Comparison of ENCODE assay signal across 9 mouse cellular contexts in the genomic region with DNA sequence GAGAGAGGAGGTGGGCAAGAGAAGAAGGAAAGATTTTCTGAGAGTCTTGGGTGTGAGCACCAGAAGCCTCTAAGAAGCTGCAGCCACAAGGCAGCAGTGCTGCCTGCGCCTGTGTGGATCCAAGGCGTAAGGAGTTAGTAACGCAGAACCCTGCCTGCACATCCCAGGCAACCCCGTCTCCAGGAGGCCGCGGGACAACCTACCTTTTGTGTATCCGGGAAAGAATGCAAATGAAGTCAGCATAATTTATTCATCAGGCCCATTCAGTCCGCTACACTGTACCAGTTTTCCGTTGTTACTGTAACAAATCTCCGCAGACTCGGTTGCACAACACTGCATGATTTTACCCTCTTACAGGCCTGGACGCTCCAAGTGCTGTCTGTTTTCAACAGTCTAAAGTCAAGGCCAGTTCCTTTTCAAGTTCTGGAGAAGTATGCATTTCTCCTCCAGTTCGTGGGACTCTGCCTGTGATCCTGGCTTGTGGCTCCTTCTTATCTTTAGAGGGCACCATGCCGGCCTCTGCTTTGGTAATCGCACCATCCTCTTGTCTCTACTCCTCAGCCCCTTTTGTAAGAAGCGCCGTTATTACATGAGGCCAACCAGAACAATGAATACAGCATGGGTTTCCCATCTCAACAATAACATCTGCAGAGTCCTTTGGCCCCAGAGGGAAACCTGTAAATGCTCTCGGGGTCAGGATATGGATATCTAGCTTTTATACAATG.
DNase-seq lines count a peak whose midpoint lies in the region; ATAC-seq lines count a peak whose summit lies in the region.
"Had no signal": no experiment of that assay in that cellular context is flagged by ENCODE, and none has a peak within 500 bp of the region (broad histone marks: within the 10 kb centered on the region; RNA-seq: fewer than 3 reads in every experiment).

No protein-coding gene starts in this region.

- peak overlapping the region; percentile 4; the same call in 1 of the 2 replicates for H3K9ac ChIP-seq in hindbrain, embryonic 13.5 days
- no peak overlapping the region; the same call in 1 of the 2 replicates for H3K9ac ChIP-seq in midbrain, embryonic 14.5 days (replicated peaks; ENCODE audit: low read length)

- 16% methylated on average over 18 of the region's 18 CpGs for WGBS in hindbrain, embryonic 13.5 days
- 18% methylated on average over 18 of the region's 18 CpGs for WGBS in midbrain, embryonic 14.5 days

- no peak overlapping the region for H3K4me3 ChIP-seq in hindbrain, embryonic 13.5 days
- H3K4me3 ChIP-seq in midbrain, embryonic 14.5 days (replicated peaks; ENCODE audit: low read depth, low read length) = no peak overlapping the region

- H3K4me1 ChIP-seq in hindbrain, embryonic 13.5 days (replicated peaks) = peaks cover 26% of the 10 kb centered on the region
- peaks cover 18% of the 10 kb centered on the region for H3K4me1 ChIP-seq in midbrain, embryonic 14.5 days (ENCODE audit: control insufficient read depth, insufficient read depth, low read length)

- H3K9me3 ChIP-seq in hindbrain, embryonic 13.5 days = no peaks in the 10 kb centered on the region
- no peaks in the 10 kb centered on the region for H3K9me3 ChIP-seq in midbrain, embryonic 14.5 days (ENCODE audit: control insufficient read depth, low read length)

- H3K27ac ChIP-seq in hindbrain, embryonic 13.5 days = peak overlapping the region; percentile 73
- H3K27ac ChIP-seq in midbrain, embryonic 14.5 days (replicated peaks; ENCODE audit: low read depth, low read length) = peak overlapping the region; percentile 68

- ATAC-seq in hindbrain, embryonic 13.5 days (ENCODE audit: low FRiP score) = peak; percentile 71
- ATAC-seq in midbrain, embryonic 14.5 days (ENCODE audit: low FRiP score, low TSS enrichment) = peak; percentile 80

- DNase-seq in adrenal gland, adult (ENCODE audit: inconsistent age in 2 of 2, low spot score in 1 of 2) = peak; percentile 23 to 55
- DNase-seq in adrenal gland, adult 8-10 months = no peak
- peak; percentile 96 for DNase-seq in R1 (ENCODE audit: low read depth, low spot score)
- peak; percentile 74 for DNase-seq in midbrain, embryonic 14.5 days
- DNase-seq in gastrocnemius, postnatal 4 days (ENCODE audit: low spot score in 2 of 2) = no peak
- DNase-seq in layer of hippocampus, adult 9-11 months = no peak
- DNase-seq in cerebellum, adult 8-10 months = no peak
- DNase-seq: adrenal gland, postnatal 25 days had no signal

- H3K36me3 ChIP-seq in hindbrain, embryonic 13.5 days = no peaks in the 10 kb centered on the region
- H3K36me3 ChIP-seq in midbrain, embryonic 14.5 days (ENCODE audit: control insufficient read depth, insufficient read depth, low read length) = no peaks in the 10 kb centered on the region

- peak overlapping the region; percentile 32 for H3K4me2 ChIP-seq in hindbrain, embryonic 13.5 days
- H3K4me2 ChIP-seq in midbrain, embryonic 14.5 days (ENCODE audit: low read length) = peak overlapping the region; percentile 39

- no peaks in the 10 kb centered on the region for H3K27me3 ChIP-seq in hindbrain, embryonic 13.5 days
- no peaks in the 10 kb centered on the region for H3K27me3 ChIP-seq in midbrain, embryonic 14.5 days (ENCODE audit: control insufficient read depth, insufficient read depth, low read length)

Comparison
In these comparisons a context has a peak if more than half of its experiments do, and no peak if none do; other contexts are left out.
1. DNase-seq: peak in adrenal gland, adult (2 of 2), R1 (single experiment) and midbrain, embryonic 14.5 days (single experiment); none in adrenal gland, adult 8-10 months (single experiment), gastrocnemius, postnatal 4 days (0 of 2), layer of hippocampus, adult 9-11 months (single experiment) and cerebellum, adult 8-10 months (single experiment).